Mouse (Mus musculus) skeletal muscle tissue, postnatal 0 days (tissue): ENCODE data around the gene Olfr622. TPM values are rescaled to one million over a fixed set of nuclear protein-coding genes. Genes with fewer than 3 reads are reported as not detected.

Experiments used
- polyA plus RNA-seq: library from polyadenylated mRNA; unstranded; fragments of >200 nt; fragmentation: Nextera tagmentation; extraction: Ambion mirVana; gene quantifications from 2 replicates; pipeline ENCODE4 v1.2.1, GENCODE M21; 2015

The Olfr622 gene
- not detected in 2 replicates for polyA plus RNA-seq

GRCm38 (mm10) chr7:103642602-103643001 is at the start of gene Olfr622:
Gene Olfr622, minus strand, starts transcription at chr7:103642702.

DNA sequence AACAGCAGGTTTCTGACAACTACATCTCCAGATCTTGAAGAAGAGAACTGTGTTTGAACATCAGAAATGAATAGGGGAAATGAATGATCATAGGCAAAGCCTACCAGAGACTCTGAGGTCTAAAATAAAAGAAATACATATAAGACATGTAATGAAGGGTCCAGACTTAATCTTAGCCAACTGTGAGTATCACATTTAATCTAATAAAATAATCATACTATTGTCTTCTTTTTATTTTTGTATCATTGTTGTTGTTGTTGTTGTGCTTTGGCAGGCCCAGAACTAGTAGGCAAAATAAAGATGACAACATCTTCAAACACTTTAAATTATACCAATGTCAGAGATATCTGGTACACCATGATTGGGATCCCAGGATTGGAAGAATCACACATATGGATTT is 39.9 kb upstream of the Olfr622 start, which contains the start of gene Olfr625-ps1:
Gene Olfr625-ps1, plus strand, starts transcription at position 301 of the 400 bp plus-strand sequence.

GRCm38 (mm10) chr7:103671091-103671490 is 28.6 kb upstream of the Olfr622 start, which contains the start of gene Olfr624:
Gene Olfr624, minus strand, starts transcription at chr7:103671191.

DNA sequence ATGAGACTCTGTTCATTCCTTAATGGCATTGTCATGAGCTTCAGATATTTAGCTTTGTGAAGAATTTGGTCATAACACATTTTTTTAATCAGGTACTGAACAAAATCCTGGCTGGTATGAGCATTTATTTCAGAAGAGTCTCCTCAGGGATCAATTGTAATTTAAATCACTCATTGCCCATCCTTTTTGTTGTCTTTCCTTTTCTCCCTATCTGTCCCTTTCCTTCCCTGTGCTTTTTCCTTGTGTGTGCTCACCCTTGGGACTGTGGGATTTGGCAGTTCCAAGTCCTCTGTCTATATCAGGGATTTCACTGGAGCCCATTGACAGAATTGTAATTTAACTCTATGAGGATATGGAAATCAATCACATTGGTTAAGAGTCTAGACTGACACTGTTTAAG is 21.1 kb upstream of the Olfr622 start, which contains the start of gene Olfr623:
Gene Olfr623, minus strand, starts transcription at position 101 of the 400 bp plus-strand sequence.

DNA sequence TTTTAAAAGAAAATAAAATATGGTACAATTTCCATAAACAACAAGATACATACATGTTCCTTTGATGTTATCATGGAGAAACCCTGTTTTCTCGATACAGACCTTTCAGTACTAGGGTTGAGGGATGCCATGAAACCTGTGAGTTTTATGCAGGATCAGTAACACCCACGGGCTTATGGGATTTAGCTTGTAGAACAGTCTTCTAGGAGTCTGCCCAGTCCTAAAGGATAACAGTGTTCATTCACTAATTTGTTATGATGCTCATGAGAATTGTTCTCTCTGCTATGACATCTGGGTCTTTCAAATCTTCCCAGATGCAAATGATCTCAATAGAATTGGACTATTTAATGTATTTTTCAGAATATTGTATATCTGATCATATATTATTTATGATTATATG is 30.1 kb downstream of the Olfr622 start, which contains the start of gene Olfr620:
Gene Olfr620, minus strand, starts transcription at position 101 of the 400 bp plus-strand sequence.

DNA sequence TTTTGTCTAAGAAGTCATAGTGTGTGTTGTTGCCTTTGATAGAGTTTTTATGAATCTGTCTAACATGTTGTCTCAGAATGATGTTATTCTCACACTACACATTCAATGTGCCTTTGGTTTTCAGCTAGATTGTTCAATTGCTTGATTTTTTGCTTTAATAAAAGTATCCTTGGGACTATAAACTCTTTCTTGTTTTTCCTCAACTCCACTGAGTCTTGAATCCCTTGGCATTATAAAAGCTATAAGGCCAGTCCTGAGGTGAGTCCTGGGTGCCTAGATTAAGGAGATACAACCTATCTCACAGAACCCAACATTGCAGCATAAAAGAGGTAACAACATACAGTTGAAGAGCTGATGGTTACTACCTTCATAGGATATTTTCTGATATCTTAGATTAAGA is 42.2 kb downstream of the Olfr622 start, which contains the start of gene Olfr619:
Gene Olfr619, plus strand, starts transcription at position 301 of the 400 bp plus-strand sequence.

GRCm38 (mm10) chr7:103589803-103590202 is 52.7 kb downstream of the Olfr622 start, which contains the start of gene Olfr618:
Gene Olfr618, plus strand, starts transcription at chr7:103590103.

Other genes with a start within 250 kb of the Olfr622 start
- not detected in 2 replicates for gene Usp17lc, start 227.6 kb downstream of the Olfr622 start, polyA plus RNA-seq
- not detected in 2 replicates for gene Olfr605, start 197.3 kb downstream of the Olfr622 start, polyA plus RNA-seq
- not detected in 2 replicates for gene Olfr606, start 193.7 kb downstream of the Olfr622 start, polyA plus RNA-seq
- gene Olfr607, start 178.6 kb downstream of the Olfr622 start, polyA plus RNA-seq: not detected in 2 replicates
- not detected in 2 replicates for gene Olfr608, start 172.8 kb downstream of the Olfr622 start, polyA plus RNA-seq
- not detected in 2 replicates for gene Olfr609, start 144.6 kb downstream of the Olfr622 start, polyA plus RNA-seq
- not detected in 2 replicates for gene Olfr610, start 130.6 kb downstream of the Olfr622 start, polyA plus RNA-seq
- gene Olfr611, start 121.9 kb downstream of the Olfr622 start, polyA plus RNA-seq: not detected in 2 replicates
- gene Olfr612, start 100.0 kb downstream of the Olfr622 start, polyA plus RNA-seq: not detected in 2 replicates
- gene Olfr613, start 94.6 kb downstream of the Olfr622 start, polyA plus RNA-seq: not detected in 2 replicates
- gene Olfr615, start 86.6 kb downstream of the Olfr622 start, polyA plus RNA-seq: not detected in 2 replicates
- not detected in 2 replicates for gene Olfr616, start 73.6 kb downstream of the Olfr622 start, polyA plus RNA-seq
- gene Olfr617, start 69.6 kb downstream of the Olfr622 start, polyA plus RNA-seq: not detected in 2 replicates
- not detected in 2 replicates for gene Olfr618, start 52.6 kb downstream of the Olfr622 start, polyA plus RNA-seq
- not detected in 2 replicates for gene Olfr619, start 42.1 kb downstream of the Olfr622 start, polyA plus RNA-seq
- gene Olfr620, start 30.2 kb downstream of the Olfr622 start, polyA plus RNA-seq: not detected in 2 replicates
- not detected in 2 replicates for gene Olfr623, start 21.0 kb upstream of the Olfr622 start, polyA plus RNA-seq
- gene Olfr624, start 28.5 kb upstream of the Olfr622 start, polyA plus RNA-seq: 0.03 and 0.06 TPM in 2 replicates
- not detected in 2 replicates for gene Olfr625-ps1, start 40.0 kb upstream of the Olfr622 start, polyA plus RNA-seq
- gene Olfr243, start 72.0 kb upstream of the Olfr622 start, polyA plus RNA-seq: not detected in 2 replicates
- not detected in 2 replicates for gene Olfr628, start 87.7 kb upstream of the Olfr622 start, polyA plus RNA-seq
- not detected in 2 replicates for gene Olfr629, start 102.2 kb upstream of the Olfr622 start, polyA plus RNA-seq
- gene Olfr630, start 114.6 kb upstream of the Olfr622 start, polyA plus RNA-seq: not detected in 2 replicates
- not detected in 2 replicates for gene Olfr69, start 128.9 kb upstream of the Olfr622 start, polyA plus RNA-seq
- not detected in 2 replicates for gene Olfr68, start 137.0 kb upstream of the Olfr622 start, polyA plus RNA-seq
- not detected in 2 replicates for gene Olfr67, start 149.1 kb upstream of the Olfr622 start, polyA plus RNA-seq
- gene Hbb-bt, start 171.3 kb upstream of the Olfr622 start, polyA plus RNA-seq: 421 and 497 TPM in 2 replicates
- 1,956 and 2,204 TPM in 2 replicates for gene Hbb-bs, start 185.4 kb upstream of the Olfr622 start, polyA plus RNA-seq
- gene Hbb-bh2, start 197.8 kb upstream of the Olfr622 start, polyA plus RNA-seq: not detected in 2 replicates
- gene Hbb-bh1, start 200.5 kb upstream of the Olfr622 start, polyA plus RNA-seq: not detected in 2 replicates
- not detected in 2 replicates for gene Hbb-y, start 210.5 kb upstream of the Olfr622 start, polyA plus RNA-seq
- not detected in 2 replicates for gene Olfr66, start 243.6 kb upstream of the Olfr622 start, polyA plus RNA-seq